In the genomic region with DNA sequence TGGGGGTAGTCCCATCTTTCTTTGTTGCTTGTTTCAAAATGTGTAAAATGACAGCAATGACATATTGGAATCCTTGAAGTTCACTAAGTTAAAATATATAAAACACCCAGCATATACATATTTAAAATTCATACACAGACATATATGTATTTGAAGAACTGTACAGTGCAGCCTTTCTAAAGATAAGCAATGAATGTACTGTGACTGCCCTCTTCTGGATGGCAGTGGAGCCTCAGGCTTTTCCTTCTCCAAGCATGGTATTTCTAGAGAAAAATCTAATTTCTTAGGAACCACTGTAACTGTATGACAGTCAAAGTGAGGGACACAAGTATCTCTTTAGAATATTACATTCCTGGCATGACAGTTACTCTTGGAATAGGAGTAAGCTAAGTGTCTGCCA, we compare ENCODE assay signal across 11 mouse cellular contexts.
DNase-seq lines count a peak whose midpoint lies in the region; ATAC-seq and TF ChIP-seq lines count a peak whose summit lies in the region.
"Had no signal": no experiment of that assay in that cellular context is flagged by ENCODE, and none has a peak within 500 bp of the region (broad histone marks: within the 10 kb centered on the region; RNA-seq: fewer than 3 reads in every experiment).

No protein-coding gene starts in this region.

- DNase-seq in forebrain, embryonic 11.5 days (ENCODE audit: low spot score): no peak
- DNase-seq in forebrain, embryonic 10.5 days (ENCODE audit: extremely low spot score, low spot score): no peak
- DNase-seq in lung, embryonic 14.5 days: peak; percentile 21
- no peak for DNase-seq in lung, postnatal 36 days
- DNase-seq in right cerebral cortex, postnatal 14 days: peak; percentile 11
- no peak for DNase-seq in cerebellum, adult 11-12 months
- DNase-seq in gastrocnemius, postnatal 25 days: no peak
- DNase-seq: cerebellum, adult 11 months had no signal

- ATAC-seq in forebrain, embryonic 11.5 days (replicated peaks; ENCODE audit: low FRiP score): peak; percentile 53; the same call in 1 of the 2 replicates
- ATAC-seq in lung, embryonic 14.5 days (ENCODE audit: insufficient read depth): no peak
- ATAC-seq in forebrain, embryonic 16.5 days: peak; percentile 85

- no peaks in the 10 kb centered on the region for H3K36me3 ChIP-seq in forebrain, embryonic 11.5 days (ENCODE audit: control insufficient read depth, insufficient read depth, low read length)
- H3K36me3 ChIP-seq in forebrain, embryonic 10.5 days (replicated peaks): no peaks in the 10 kb centered on the region
- no peaks in the 10 kb centered on the region for H3K36me3 ChIP-seq in lung, embryonic 14.5 days (ENCODE audit: insufficient read depth)
- H3K36me3 ChIP-seq in forebrain, embryonic 16.5 days (ENCODE audit: control insufficient read depth, insufficient read depth): no peaks in the 10 kb centered on the region
- H3K36me3 ChIP-seq: limb, embryonic 13.5 days had no signal

- peak; percentile 34 for TF ChIP-seq CTCF in lung, embryonic 14.5 days (IDR thresholded peaks at IDR 0.05; ENCODE audit: low read depth)

- no peak overlapping the region for H3K4me3 ChIP-seq in forebrain, embryonic 11.5 days (ENCODE audit: low read depth, low read length)
- H3K4me3 ChIP-seq in forebrain, embryonic 10.5 days: no peak overlapping the region
- no peak overlapping the region for H3K4me3 ChIP-seq in lung, embryonic 14.5 days (ENCODE audit: low read depth, low read length)
- H3K4me3 ChIP-seq in forebrain, embryonic 16.5 days (replicated peaks; ENCODE audit: low read length): no peak overlapping the region
- H3K4me3 ChIP-seq: limb, embryonic 13.5 days had no signal

- no peak overlapping the region for H3K4me2 ChIP-seq in forebrain, embryonic 11.5 days (ENCODE audit: low read depth, low read length, severe bottlenecking)
- H3K4me2 ChIP-seq in lung, embryonic 14.5 days: no peak overlapping the region
- no peak overlapping the region for H3K4me2 ChIP-seq in forebrain, embryonic 16.5 days (ENCODE audit: low read length)
- H3K4me2 ChIP-seq: limb, embryonic 13.5 days had no signal

- H3K4me1 ChIP-seq in forebrain, embryonic 11.5 days (replicated peaks; ENCODE audit: control insufficient read depth, insufficient read depth, low read length): no peaks in the 10 kb centered on the region
- H3K4me1 ChIP-seq in forebrain, embryonic 10.5 days: no peaks in the 10 kb centered on the region
- no peaks in the 10 kb centered on the region for H3K4me1 ChIP-seq in lung, embryonic 14.5 days (ENCODE audit: insufficient read depth)
- no peaks in the 10 kb centered on the region for H3K4me1 ChIP-seq in forebrain, embryonic 16.5 days (replicated peaks; ENCODE audit: control insufficient read depth, insufficient read depth, low read length)
- H3K4me1 ChIP-seq: limb, embryonic 13.5 days had no signal

- H3K9ac ChIP-seq in forebrain, embryonic 11.5 days (ENCODE audit: low read length): no peak overlapping the region
- H3K9ac ChIP-seq in lung, embryonic 14.5 days: no peak overlapping the region
- no peak overlapping the region for H3K9ac ChIP-seq in forebrain, embryonic 16.5 days (replicated peaks; ENCODE audit: low read depth, low read length)
- H3K9ac ChIP-seq: limb, embryonic 13.5 days had no signal

- no peak overlapping the region for H3K27ac ChIP-seq in forebrain, embryonic 11.5 days (ENCODE audit: low read depth, low read length)
- H3K27ac ChIP-seq in forebrain, embryonic 10.5 days: no peak overlapping the region
- no peak overlapping the region for H3K27ac ChIP-seq in lung, embryonic 14.5 days (ENCODE audit: low read depth)
- no peak overlapping the region for H3K27ac ChIP-seq in forebrain, embryonic 16.5 days (ENCODE audit: low read length)
- H3K27ac ChIP-seq: limb, embryonic 13.5 days; macrophage had no signal

- H3K9me3 ChIP-seq in forebrain, embryonic 11.5 days (ENCODE audit: control insufficient read depth, low read length): no peaks in the 10 kb centered on the region
- no peaks in the 10 kb centered on the region for H3K9me3 ChIP-seq in forebrain, embryonic 10.5 days
- no peaks in the 10 kb centered on the region for H3K9me3 ChIP-seq in lung, embryonic 14.5 days (ENCODE audit: low read depth, low read length)
- H3K9me3 ChIP-seq in forebrain, embryonic 16.5 days (ENCODE audit: control insufficient read depth, low read length): no peaks in the 10 kb centered on the region
- H3K9me3 ChIP-seq: limb, embryonic 13.5 days had no signal

- no peaks in the 10 kb centered on the region for H3K27me3 ChIP-seq in forebrain, embryonic 11.5 days (ENCODE audit: control insufficient read depth, insufficient read depth, low read length)
- no peaks in the 10 kb centered on the region for H3K27me3 ChIP-seq in forebrain, embryonic 10.5 days (ENCODE audit: poor library complexity, severe bottlenecking)
- no peaks in the 10 kb centered on the region for H3K27me3 ChIP-seq in lung, embryonic 14.5 days (ENCODE audit: insufficient read depth, low read length)
- H3K27me3 ChIP-seq in forebrain, embryonic 16.5 days (replicated peaks; ENCODE audit: control insufficient read depth, insufficient read depth, low read length): no peaks in the 10 kb centered on the region
- H3K27me3 ChIP-seq: limb, embryonic 13.5 days had no signal

Comparison
In these comparisons a context has a peak if more than half of its experiments do, and no peak if none do; other contexts are left out.
1. DNase-seq: peak in lung, embryonic 14.5 days (single experiment) and right cerebral cortex, postnatal 14 days (single experiment); none in forebrain, embryonic 11.5 days (single experiment), forebrain, embryonic 10.5 days (single experiment), lung, postnatal 36 days (single experiment), cerebellum, adult 11-12 months (single experiment) and gastrocnemius, postnatal 25 days (single experiment).